Mouse (Mus musculus) right cerebral cortex, postnatal 25 days (tissue): ENCODE results near the gene Gpr25.

ENCODE experiments used
- DNase-seq: peaks from one replicate; pipeline ENCODE4 v3.0.0; 2022

The Gpr25 gene

GRCm38 (mm10) chr1:136232986-136233790 is 27.5 kb downstream of the Gpr25 start:
- DNase-seq: no peak

GRCm38 (mm10) chr1:136232285-136232926 is 28.3 kb downstream of the Gpr25 start:
- no peak for DNase-seq

GRCm38 (mm10) chr1:136231596-136231995 is 29.1 kb downstream of the Gpr25 start:
- DNase-seq: no peak

- no peak for DNase-seq
Measured at GRCm38 (mm10) chr1:136230201-136230600, 30.5 kb downstream of the Gpr25 start.

- DNase-seq: no peak
Measured at GRCm38 (mm10) chr1:136229040-136229373, 31.7 kb downstream of the Gpr25 start.

GRCm38 (mm10) chr1:136228328-136229039 is 32.2 kb downstream of the Gpr25 start:
- no peak for DNase-seq

- DNase-seq: no peak
Measured at GRCm38 (mm10) chr1:136227870-136228269, 32.8 kb downstream of the Gpr25 start.

GRCm38 (mm10) chr1:136226626-136227025 is 34.0 kb downstream of the Gpr25 start:
- no peak for DNase-seq

- DNase-seq: no peak
Measured at GRCm38 (mm10) chr1:136225846-136226245, 34.8 kb downstream of the Gpr25 start.

GRCm38 (mm10) chr1:136223758-136224342 is 36.8 kb downstream of the Gpr25 start:
- DNase-seq: no peak

GRCm38 (mm10) chr1:136222386-136222785 is 38.3 kb downstream of the Gpr25 start:
- DNase-seq: no peak

- DNase-seq: no peak
Measured at GRCm38 (mm10) chr1:136220037-136220871, 40.4 kb downstream of the Gpr25 start.

- DNase-seq: no peak
Measured at GRCm38 (mm10) chr1:136214304-136214703, 46.4 kb downstream of the Gpr25 start.

- peak; percentile 28 for DNase-seq
Measured at GRCm38 (mm10) chr1:136212803-136213202, 47.9 kb downstream of the Gpr25 start, which contains the start of gene Mroh3. Gene Mroh3, minus strand, starts transcription at chr1:136212828.
